Mouse (Mus musculus): ENCODE data around the gene Aoc3.

DNA sequence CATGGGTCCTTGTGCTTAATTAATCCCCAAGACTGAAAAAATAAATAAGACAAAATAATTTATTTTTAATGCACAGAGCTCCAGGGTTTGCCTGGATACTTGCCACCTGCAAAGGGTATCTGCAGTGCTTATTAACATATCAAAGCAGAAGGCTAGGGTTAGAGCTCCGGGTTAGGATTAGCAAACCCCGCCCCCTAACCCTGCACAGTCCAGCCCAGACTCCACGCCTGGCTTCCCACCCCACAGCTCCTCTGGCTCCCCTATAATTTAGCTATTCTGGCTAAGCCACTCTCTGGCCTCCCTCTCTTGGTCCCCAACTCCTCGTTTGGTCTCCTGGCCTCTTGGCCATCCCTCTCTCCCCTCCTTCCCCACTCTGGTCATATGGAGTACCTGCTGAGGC, 51.4 kb downstream of the Aoc3 start:
- TF ChIP-seq USF1 (IDR thresholded peaks at IDR 0.05; ENCODE audit: low read depth) (no peak), E2F4 (IDR thresholded peaks at IDR 0.05; ENCODE audit: insufficient read depth) (no peak)

Data from myocyte (in vitro differentiated cells).